Mouse (Mus musculus): ENCODE results near the gene Txn2. TPM values are rescaled to one million over a fixed set of nuclear protein-coding genes. Genes with fewer than 3 reads are reported as not detected.
"Not testable (repeated sequence)": the region's sequence is repeated elsewhere in the genome, so short reads cannot be mapped to it uniquely, and the experiment has no call there.

Txn2 gene
- total RNA-seq, 2 experiments from 2014 or later: 107 to 111 TPM

DNA sequence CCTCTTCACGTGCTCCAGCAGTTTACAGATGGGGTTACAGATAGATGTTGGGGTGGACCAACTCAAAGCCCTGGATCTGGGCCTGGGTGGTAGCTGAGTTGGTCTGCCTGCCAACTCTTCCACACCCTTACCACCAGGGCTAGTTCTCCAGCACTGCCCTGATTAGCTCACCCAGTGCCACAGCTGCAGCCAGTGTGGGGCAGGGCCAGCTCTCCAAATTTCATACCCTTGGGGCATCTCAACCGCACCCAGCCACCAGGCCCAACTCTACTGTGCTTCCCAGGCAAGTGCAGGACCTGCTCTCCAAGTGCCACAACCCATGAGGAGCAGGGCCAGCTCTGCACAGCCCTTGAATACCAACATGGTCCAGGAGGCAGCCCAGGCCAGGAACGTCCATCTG is 49.0 kb downstream of the Txn2 start:
- no peak for DNase-seq (ENCODE audit: low spot score in 2 of 2)

DNA sequence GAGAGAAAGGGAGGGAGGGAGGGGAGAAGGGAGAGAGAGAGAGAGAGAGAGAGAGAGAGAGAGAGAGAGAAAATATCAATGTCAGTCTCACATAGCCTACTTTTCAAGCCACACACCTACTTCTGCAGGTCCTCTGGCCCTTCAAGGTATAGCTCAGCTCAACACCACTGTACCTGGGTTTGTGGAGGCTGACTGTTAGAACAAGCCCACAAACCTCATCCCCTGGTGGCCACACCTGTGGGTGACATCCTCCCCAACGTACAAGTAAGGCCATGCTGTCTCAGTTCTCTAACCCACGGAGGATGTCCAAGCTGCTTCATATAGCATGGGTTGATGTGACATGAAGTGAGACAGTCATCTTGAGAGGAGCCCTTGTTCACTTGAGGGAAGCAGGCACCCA is 51.6 kb downstream of the Txn2 start:
- no peak for DNase-seq (ENCODE audit: low spot score in 2 of 2)

DNA sequence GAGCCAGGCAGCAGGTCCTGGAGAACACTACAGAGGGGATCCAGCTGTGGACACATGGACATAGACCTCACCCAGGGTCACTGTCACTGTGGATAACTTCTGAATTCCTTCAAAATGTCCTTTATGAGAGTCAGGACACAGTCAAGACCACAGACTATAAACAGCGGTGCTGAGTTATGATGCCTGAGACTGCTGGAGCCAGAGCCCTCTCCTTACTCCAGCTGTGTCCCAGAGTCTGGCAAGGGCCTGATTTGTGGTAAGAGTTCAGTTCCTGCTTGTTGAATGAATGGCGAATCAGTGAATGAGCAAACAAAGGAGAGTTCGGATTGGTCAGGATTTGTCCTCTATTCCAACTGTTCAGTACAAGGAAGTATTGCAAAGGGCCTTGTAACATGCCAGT is 52.1 kb downstream of the Txn2 start:
- no peak for DNase-seq (ENCODE audit: low spot score in 2 of 2)

DNA sequence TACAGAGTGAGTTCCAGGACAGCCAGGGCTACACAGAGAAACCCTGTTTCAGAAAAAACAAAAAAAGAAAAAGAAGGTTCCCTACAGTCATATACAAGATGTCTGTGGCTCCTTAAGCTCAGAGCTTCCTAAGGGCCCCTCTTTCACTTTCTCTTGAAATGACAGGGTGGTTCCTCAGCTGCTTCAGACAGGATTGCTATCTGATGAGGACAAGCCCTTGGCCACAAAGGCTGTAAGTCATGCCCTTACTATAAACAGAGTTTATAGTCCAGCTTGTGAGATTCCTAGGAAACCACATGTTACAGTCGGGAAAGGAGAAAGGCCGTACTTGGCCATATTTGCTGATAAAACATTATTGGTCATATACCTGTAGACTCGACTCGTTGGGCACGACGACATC is 52.9 kb downstream of the Txn2 start:
- DNase-seq (ENCODE audit: low spot score in 2 of 2): no peak

DNA sequence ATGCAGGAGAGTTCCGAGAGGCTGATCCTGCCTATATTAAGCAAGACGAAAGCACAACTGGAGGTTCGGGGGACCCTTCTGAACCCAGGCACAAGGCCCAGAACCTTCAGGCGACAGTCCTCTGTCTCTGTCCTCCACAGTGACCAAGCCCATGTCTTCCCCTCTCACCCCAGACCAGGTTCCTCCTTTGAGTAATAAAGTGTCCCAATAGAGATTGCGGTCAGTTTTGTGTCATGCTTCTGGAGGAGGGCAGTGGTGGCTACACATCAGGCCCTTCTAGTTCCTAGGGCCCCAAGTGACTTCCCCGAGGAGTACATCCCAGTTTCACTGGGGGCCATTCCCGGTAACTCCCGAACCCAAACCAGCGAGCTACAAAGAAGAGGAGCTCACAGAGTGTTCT is 54.0 kb downstream of the Txn2 start:
- no peak for DNase-seq (ENCODE audit: low spot score in 2 of 2)

DNA sequence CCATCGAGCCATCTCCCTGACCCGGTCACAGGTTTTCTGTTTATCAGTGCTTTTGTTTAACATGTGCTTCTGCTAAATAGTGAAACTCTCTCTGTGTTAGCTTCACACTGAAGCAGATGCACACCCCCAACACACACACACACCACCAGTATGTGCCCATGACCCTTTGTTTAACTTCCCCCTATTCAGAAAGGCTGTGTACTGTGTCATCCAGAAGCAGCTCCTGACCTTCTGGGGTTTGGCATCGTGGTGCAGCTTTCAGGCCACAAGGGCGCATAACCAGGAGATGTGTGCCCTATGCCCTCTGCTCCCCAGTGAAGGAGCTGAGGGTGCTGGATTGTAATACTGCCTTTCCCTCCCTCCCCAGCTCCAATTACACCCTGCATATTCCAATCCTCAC is 54.5 kb downstream of the Txn2 start:
- no peak for DNase-seq (ENCODE audit: low spot score in 2 of 2)

DNA sequence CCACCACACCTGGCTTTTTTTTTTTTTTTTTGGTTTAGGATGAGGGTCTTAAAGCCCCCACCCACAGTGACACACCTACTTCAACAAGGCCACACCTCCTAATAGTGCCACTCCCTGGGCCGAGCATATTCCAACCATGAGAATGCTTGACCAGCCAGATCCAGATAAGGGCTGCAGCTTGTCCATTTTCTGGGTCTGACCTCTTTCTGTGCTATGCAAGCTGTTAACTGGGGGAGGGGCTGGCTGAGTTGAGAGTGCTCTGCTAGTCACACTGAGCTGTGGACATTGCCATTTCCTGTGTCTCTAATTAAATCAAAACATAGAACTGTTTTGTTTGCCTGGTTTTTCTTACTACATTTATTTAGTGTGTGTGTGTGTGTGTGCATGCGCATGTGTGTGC is 55.2 kb downstream of the Txn2 start:
- DNase-seq (ENCODE audit: low spot score in 2 of 2): no peak

DNA sequence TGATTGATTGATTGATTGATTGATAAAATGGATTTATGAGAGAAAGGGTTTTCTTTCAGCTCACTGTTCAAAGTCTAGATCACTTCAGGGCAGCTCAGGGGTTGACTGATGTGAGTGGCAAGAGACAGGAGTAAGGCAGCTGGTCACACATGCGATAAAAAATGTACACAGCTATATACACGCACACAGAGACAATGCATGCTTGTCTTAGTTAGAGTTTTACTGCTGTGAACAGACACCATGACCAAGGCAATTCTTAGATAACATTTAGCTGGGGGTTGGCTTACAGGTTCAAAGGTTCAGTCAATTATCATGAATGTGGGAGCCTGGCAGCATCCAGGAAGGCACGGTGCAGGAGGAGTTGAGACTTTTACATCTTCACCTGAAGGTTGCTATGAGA is 55.8 kb downstream of the Txn2 start:
- no peak for DNase-seq (ENCODE audit: low spot score in 2 of 2)

DNA sequence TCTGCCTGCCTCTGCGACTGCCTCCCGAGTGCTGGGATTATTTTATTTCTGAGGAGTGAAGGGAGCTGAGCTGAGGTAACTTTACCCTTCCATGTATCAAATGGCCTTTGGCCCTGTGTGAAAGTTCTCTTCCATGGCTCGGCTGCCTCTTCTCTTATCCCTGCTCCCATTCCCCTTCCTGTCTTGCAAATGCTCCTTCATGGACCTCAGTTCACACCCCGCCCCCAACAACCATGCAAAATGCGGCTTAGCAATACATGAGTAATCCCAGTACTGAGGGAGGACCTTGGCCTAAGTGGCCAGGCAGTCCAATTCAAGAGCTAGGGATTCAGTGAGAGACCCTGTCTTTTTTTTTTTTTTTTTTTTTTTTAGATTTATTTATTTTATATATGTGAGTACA is 60.5 kb downstream of the Txn2 start:
- DNase-seq (ENCODE audit: low spot score in 2 of 2): no peak

DNA sequence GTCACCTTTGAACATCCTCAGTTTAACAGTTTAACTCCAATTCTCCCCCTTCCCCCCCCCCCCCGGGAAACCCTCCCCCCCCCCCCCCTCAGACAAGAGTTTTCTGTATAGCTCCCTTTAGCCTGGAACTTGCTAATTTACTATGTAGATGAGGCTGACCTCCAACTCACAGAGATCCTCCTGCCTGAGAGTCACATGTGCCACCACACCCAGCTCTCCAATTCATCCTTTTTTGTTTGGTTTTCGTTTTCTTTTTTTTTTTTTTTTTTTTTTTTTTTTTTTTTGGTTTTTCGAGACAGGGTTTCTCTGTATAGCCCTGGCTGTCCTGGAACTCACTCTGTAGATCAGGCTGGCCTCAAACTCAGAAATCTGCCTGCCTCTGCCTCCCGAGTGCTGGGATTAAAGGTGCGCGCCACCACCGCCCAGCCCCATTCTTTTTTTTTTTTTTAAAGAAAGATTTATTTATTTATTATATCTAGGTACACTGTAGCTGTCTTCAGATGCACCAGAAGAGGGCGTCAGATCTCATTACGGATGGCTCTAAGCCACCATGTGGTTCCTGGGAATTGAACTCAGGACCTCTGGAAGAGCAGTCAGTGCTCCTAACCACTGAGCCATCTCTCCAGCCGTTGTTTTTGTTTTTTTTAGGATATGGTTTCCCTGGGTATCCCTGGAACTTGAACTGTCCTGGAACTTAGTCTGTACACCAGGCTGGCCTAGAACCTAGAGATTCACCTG is 61.4 kb downstream of the Txn2 start:
- DNase-seq (ENCODE audit: low spot score in 2 of 2): not testable (repeated sequence)

DNA sequence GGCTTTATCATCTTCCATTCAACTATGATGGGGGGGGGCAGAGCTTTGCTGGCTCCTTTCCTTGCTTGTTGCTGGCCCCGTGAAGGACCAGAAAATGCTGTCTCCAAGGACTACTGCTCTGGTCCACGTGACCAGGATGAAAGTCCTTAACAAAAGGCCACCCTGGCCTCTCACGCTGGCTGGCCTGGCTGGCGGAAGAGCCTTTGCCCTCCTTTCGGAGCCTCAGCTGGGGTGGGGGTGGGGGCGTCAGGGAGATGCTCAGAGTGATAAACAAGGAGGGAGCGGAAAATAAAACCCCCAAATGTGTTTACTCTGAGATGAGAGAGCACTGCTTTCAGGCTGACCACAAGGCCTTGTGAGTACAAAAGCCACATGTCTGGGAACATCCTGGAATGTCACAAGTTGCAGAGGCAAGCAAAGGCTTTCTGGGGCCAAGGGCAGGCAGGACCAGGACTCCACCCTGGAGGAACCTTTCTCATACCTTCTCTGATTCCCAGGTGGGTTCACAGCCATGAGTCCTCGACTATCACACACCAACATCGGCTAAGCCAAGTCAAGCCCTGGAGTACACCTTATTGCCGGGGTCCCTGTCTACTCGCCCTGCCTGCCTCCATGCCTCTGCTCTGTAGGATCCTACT is 62.1 kb downstream of the Txn2 start:
- no peak for DNase-seq (ENCODE audit: low spot score in 2 of 2)

Other genes starting within 250 kb of the Txn2 start
- gene Apol7e, start 230.1 kb downstream of the Txn2 start, total RNA-seq (2021): not detected
- gene Apol9b, start 200.0 kb downstream of the Txn2 start, total RNA-seq (2021): not detected
- 1 to 10 TPM; 1.4 to 1.8 TPM for gene Apol8, start 172.0 kb downstream of the Txn2 start, total RNA-seq (2021)
- 10 to 100 TPM; 65.2 to 75.2 TPM for gene Myh9, start 86.8 kb downstream of the Txn2 start, total RNA-seq (2021)
- gene Foxred2, start 27.7 kb upstream of the Txn2 start, total RNA-seq (2021): 10 to 100 TPM; 11.5 to 12.7 TPM
- gene Eif3d, start 41.8 kb upstream of the Txn2 start, total RNA-seq (2021): 100 to 1,000 TPM; 106 to 118 TPM
- gene Cacng2, start 191.0 kb upstream of the Txn2 start, total RNA-seq (2021): 10 to 100 TPM; 36.4 to 40.3 TPM
- gene Ift27, start 245.1 kb upstream of the Txn2 start, total RNA-seq (2021): 10 to 100 TPM; 28.3 to 31.0 TPM